Mouse (Mus musculus): Measurements from ENCODE around the gene Egfl8. TPM values are rescaled to one million over a fixed set of nuclear protein-coding genes. Genes with fewer than 3 reads are reported as not detected.

Gene Egfl8
- polyA plus RNA-seq, 2 experiments = 0.10 to 0.39 TPM

DNA sequence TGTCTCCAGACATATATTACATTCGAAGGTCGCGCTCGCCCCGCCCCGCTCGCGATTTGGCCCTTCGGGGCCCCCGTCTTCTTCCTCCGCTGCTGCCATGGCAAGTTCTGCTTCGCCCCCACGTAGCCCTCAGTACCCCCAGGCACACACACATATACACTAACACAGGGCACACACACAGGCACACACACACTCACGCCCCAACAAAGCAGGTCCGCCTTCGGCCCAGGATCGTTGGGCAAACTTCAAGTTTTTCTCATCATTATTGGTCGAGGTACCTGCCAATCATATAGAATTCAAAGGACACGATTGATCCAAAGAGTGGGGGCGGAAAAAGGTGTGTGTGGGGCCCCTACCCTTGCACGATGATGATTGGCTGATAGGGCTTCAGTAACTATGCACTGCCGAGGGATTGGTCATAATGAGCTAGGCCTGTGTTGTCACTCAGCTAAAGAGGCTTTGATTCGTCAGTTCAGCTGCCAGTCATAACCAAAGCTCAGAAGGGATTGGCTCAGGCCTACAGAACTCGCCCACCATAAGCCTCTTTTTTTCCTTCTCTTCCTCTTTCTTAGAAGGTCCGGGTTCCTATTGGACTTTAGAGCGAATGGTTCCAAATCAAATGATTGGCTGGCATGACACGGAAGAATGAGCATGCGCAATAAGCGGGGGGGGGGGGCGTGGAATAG is 12.3 kb downstream of the Egfl8 start, which contains the start of gene Rnf5:
Gene Rnf5, minus strand, starts transcription at position 316 of the 686 bp plus-strand sequence.
- under 1% methylated on average over 29 of the region's 30 CpGs for WGBS (ENCODE audit: insufficient replicate concordance)
- H3K4me3 ChIP-seq (ENCODE audit: insufficient read depth in 1 of 2, low read depth in 2 of 2, low read length in 2 of 2) = peak within 1 kb of the TSS; percentile 74 to 92
- peak within 1 kb of the TSS; percentile 93 for H3K9ac ChIP-seq (replicated peaks)
- H3K4me1 ChIP-seq (replicated peaks; ENCODE audit: control insufficient read depth in 2 of 2, insufficient read depth in 2 of 2, low read length in 1 of 2) = peaks cover 12 to 23% of the 10 kb centered on the region in 2 experiments
- no peaks in the 10 kb centered on the region for H3K27me3 ChIP-seq (ENCODE audit: control insufficient read depth, insufficient read depth, low read length)
- peak; percentile 100 for DNase-seq (ENCODE audit: low read depth in 3 of 3, low spot score in 3 of 3)
- peak within 1 kb of the TSS; percentile 95 for H3K4me2 ChIP-seq (ENCODE audit: low read depth)
- peaks cover 12% of the 10 kb centered on the region for H3K36me3 ChIP-seq (replicated peaks; ENCODE audit: control insufficient read depth, insufficient read depth, low read depth)
- ATAC-seq (ENCODE audit: insufficient read depth) = peak; percentile 88
- H3K27ac ChIP-seq = peak within 1 kb of the TSS; percentile 89
- H3K9me3 ChIP-seq (ENCODE audit: control insufficient read depth, low read length) = no peaks in the 10 kb centered on the region
- TF ChIP-seq EP300 (IDR thresholded peaks at IDR 0.05; ENCODE audit: low read depth) = peak; percentile 68
- TF ChIP-seq CTCF (IDR thresholded peaks at IDR 0.05; ENCODE audit: low read depth) = no peak

DNA sequence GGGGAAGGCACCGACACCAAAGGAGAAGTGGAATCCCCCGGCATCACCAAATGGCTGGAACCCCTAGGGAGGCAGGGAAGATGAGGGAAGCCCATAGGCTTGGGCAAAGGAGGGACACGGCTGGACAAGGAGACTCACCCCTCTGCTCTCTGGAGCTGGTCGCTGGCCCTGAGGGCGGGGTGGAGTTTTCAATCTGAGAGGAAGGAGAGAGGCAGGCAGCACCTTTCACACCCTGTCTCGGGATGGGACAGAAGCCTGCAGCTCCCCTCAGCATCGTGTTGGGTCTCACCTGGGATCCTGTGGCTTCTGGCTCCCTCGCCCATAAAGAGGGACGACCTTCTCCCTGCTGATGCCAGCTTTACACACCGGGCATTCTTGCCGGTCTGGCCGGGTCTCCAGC is 14.0 kb downstream of the Egfl8 start:
- no peak overlapping the region; a peak in 1 of 4 replicates for H3K4me3 ChIP-seq (ENCODE audit: insufficient read depth in 1 of 2, low read depth in 2 of 2, low read length in 2 of 2)
- ATAC-seq (ENCODE audit: insufficient read depth) (no peak), DNase-seq (ENCODE audit: low read depth in 3 of 3, low spot score in 3 of 3) (no peak)
- TF ChIP-seq EP300 (IDR thresholded peaks at IDR 0.05; ENCODE audit: low read depth) (no peak), CTCF (IDR thresholded peaks at IDR 0.05; ENCODE audit: low read depth) (no peak)
- no peak overlapping the region for H3K27ac ChIP-seq
- H3K27me3 ChIP-seq (ENCODE audit: control insufficient read depth, insufficient read depth, low read length) = no peaks in the 10 kb centered on the region
- H3K9me3 ChIP-seq (ENCODE audit: control insufficient read depth, low read length) = no peaks in the 10 kb centered on the region
- H3K4me2 ChIP-seq (ENCODE audit: low read depth) = peak overlapping the region; percentile 95
- 85% methylated on average over 12 of the region's 12 CpGs for WGBS (ENCODE audit: insufficient replicate concordance)
- H3K9ac ChIP-seq (replicated peaks) = no peak overlapping the region
- H3K4me1 ChIP-seq (replicated peaks; ENCODE audit: control insufficient read depth in 2 of 2, insufficient read depth in 2 of 2, low read length in 1 of 2) = peaks cover 12 to 25% of the 10 kb centered on the region in 2 experiments
- H3K36me3 ChIP-seq (replicated peaks; ENCODE audit: control insufficient read depth, insufficient read depth, low read depth) = peaks cover 12% of the 10 kb centered on the region

DNA sequence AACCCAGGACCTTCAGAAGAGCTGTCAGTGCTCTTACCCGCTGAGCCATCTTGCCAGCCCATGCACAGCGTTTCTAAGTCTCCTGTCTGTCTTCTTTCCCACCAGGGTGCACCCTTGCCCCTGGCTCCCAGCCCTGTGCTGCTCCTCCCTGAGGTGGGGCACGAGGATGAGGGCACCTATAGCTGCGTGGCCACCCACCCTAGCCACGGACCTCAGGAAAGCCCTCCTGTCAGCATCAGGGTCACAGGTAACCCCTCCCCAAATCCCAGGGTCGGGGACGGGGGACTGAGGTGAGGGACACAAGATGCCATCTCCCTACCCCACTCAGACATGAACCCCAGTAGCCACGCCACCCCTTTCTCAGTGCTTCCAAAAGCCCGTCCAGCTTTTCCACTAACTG is 15.9 kb downstream of the Egfl8 start:
- Histone ChIP-seq H3K4me1 (replicated peaks; ENCODE audit: control insufficient read depth in 2 of 2, insufficient read depth in 2 of 2, low read length in 1 of 2) (peaks cover 4 to 17% of the 10 kb centered on the region in 2 experiments), H3K27ac (no peak overlapping the region), H3K9ac (replicated peaks) (no peak overlapping the region), H3K36me3 (replicated peaks; ENCODE audit: control insufficient read depth, insufficient read depth, low read depth) (peaks cover 12% of the 10 kb centered on the region), H3K27me3 (ENCODE audit: control insufficient read depth, insufficient read depth, low read length) (no peaks in the 10 kb centered on the region), H3K4me3 (ENCODE audit: insufficient read depth in 1 of 2, low read depth in 2 of 2, low read length in 2 of 2) (no peak overlapping the region), H3K4me2 (ENCODE audit: low read depth) (no peak overlapping the region), H3K9me3 (ENCODE audit: control insufficient read depth, low read length) (no peaks in the 10 kb centered on the region)
- DNase-seq (ENCODE audit: low read depth in 3 of 3, low spot score in 3 of 3) = no peak
- ATAC-seq (ENCODE audit: insufficient read depth) = no peak
- no peak for TF ChIP-seq CTCF (IDR thresholded peaks at IDR 0.05; ENCODE audit: low read depth)
- TF ChIP-seq EP300 (IDR thresholded peaks at IDR 0.05; ENCODE audit: low read depth) = no peak
- 76% methylated on average over 9 of the region's 9 CpGs for WGBS (ENCODE audit: insufficient replicate concordance)

DNA sequence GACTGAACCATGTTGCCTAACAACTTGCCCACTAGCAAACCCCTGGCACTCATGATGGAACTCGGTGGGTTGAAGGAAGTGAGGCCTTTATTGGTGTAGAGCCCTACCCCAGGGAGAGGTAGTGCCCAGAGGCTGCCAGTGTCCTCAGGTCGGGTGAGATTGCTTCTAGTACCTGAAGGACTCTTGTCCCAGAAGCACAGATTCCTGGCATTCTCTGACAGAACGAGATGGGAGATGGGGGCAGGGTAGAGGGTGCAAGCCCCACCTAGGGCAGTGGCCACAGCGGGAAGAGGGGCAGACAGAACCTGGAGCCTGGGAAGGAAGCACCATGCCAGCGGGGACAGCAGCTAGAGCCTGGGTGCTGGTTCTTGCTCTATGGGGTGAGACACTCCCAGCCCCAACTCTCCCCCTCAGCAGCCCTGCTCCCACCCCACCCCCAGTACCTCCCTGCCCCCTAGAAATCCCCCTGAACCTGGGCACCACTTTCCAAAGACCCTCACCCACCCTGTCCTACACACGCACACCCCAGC is 18.1 kb downstream of the Egfl8 start, which contains the start of gene Ager:
Gene Ager, plus strand, starts transcription at position 297 of the 530 bp plus-strand sequence.
- Histone ChIP-seq H3K27me3 (ENCODE audit: control insufficient read depth, insufficient read depth, low read length) (no peaks in the 10 kb centered on the region), H3K4me1 (replicated peaks; ENCODE audit: control insufficient read depth in 2 of 2, insufficient read depth in 2 of 2, low read length in 1 of 2) (peaks cover 0 to 11% of the 10 kb centered on the region in 2 experiments; a peak in 1 of 4 replicates), H3K9ac (replicated peaks) (no peak within 1 kb of the TSS), H3K36me3 (replicated peaks; ENCODE audit: control insufficient read depth, insufficient read depth, low read depth) (peaks cover 12% of the 10 kb centered on the region), H3K27ac (no peak within 1 kb of the TSS), H3K9me3 (ENCODE audit: control insufficient read depth, low read length) (no peaks in the 10 kb centered on the region), H3K4me3 (ENCODE audit: insufficient read depth in 1 of 2, low read depth in 2 of 2, low read length in 2 of 2) (no peak within 1 kb of the TSS), H3K4me2 (ENCODE audit: low read depth) (no peak within 1 kb of the TSS)
- 21% methylated on average over 6 of the region's 6 CpGs for WGBS (ENCODE audit: insufficient replicate concordance)
- DNase-seq (ENCODE audit: low read depth in 3 of 3, low spot score in 3 of 3) = no peak
- TF ChIP-seq CTCF (IDR thresholded peaks at IDR 0.05; ENCODE audit: low read depth) (no peak), EP300 (IDR thresholded peaks at IDR 0.05; ENCODE audit: low read depth) (no peak)
- ATAC-seq (ENCODE audit: insufficient read depth) = no peak

DNA sequence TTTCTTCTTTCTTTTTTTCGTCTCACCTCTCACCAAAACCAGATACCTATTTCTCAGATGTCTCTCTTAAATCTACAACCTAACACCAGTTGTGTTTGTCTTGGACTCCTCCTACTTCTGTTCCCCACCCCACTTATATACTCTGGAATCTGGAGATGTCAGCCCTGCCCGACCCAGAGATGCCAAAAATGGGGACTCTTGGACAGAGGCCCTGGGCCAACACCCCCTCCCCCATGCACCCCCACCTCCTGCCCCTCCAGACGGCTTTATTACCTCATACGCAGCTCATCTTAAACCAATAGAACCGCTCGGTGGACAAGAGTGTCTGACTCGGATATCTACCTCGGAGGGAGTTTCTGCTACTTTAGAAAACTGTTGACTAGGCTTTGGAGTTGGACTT is 19.7 kb downstream of the Egfl8 start:
- no peak overlapping the region for H3K27ac ChIP-seq
- H3K4me2 ChIP-seq (ENCODE audit: low read depth) = no peak overlapping the region
- no peak overlapping the region for H3K4me3 ChIP-seq (ENCODE audit: insufficient read depth in 1 of 2, low read depth in 2 of 2, low read length in 2 of 2)
- TF ChIP-seq CTCF (IDR thresholded peaks at IDR 0.05; ENCODE audit: low read depth) (no peak), EP300 (IDR thresholded peaks at IDR 0.05; ENCODE audit: low read depth) (no peak)
- no peaks in the 10 kb centered on the region for H3K9me3 ChIP-seq (ENCODE audit: control insufficient read depth, low read length)
- ATAC-seq (ENCODE audit: insufficient read depth) = no peak
- DNase-seq (ENCODE audit: low read depth in 3 of 3, low spot score in 3 of 3) = no peak
- peaks cover 7% of the 10 kb centered on the region for H3K36me3 ChIP-seq (replicated peaks; ENCODE audit: control insufficient read depth, insufficient read depth, low read depth)
- 76% methylated on average over 8 of the region's 8 CpGs for WGBS (ENCODE audit: insufficient replicate concordance)
- no peak overlapping the region for H3K9ac ChIP-seq (replicated peaks)
- H3K4me1 ChIP-seq (replicated peaks; ENCODE audit: control insufficient read depth in 2 of 2, insufficient read depth in 2 of 2, low read length in 1 of 2) = peaks cover 6 to 12% of the 10 kb centered on the region in 2 experiments
- no peaks in the 10 kb centered on the region for H3K27me3 ChIP-seq (ENCODE audit: control insufficient read depth, insufficient read depth, low read length)

Data from liver, embryonic 14.5 days (tissue).